Mouse (Mus musculus): ENCODE measurements around the gene Dpp7. TPM values are rescaled to one million over a fixed set of nuclear protein-coding genes. Genes with fewer than 3 reads are reported as not detected.

The Dpp7 gene
- polyA plus RNA-seq, 1 experiment from 2014 or later, result 28.5 TPM

GRCm38 (mm10) chr2:25394281-25395221 lies 38.4 kb upstream of the Dpp7 start:
- H3K27ac ChIP-seq, result no peak overlapping the region
- DNase-seq (ENCODE audit: low spot score), result peak; percentile 64

GRCm38 (mm10) chr2:25391266-25391665 lies 35.1 kb upstream of the Dpp7 start:
- TF ChIP-seq CTCF (IDR thresholded peaks at IDR 0.05; ENCODE audit: low read depth), result no peak

More at GRCm38 (mm10) chr2:25394281-25395221, 38.4 kb upstream of the Dpp7 start:
- no peak for TF ChIP-seq CTCF (IDR thresholded peaks at IDR 0.05; ENCODE audit: low read depth)
- Histone ChIP-seq H3K27me3 (ENCODE audit: insufficient read depth, low read length) (0 out of 2 replicates have a peak, but pooled peaks cover 4% of the 10 kb centered on the region), H3K36me3 (ENCODE audit: insufficient read depth, low read length) (no peaks in the 10 kb centered on the region), H3K4me1 (replicated peaks; ENCODE audit: insufficient read depth, low read length) (0 out of 2 replicates have a peak, but pooled peaks cover 4% of the 10 kb centered on the region), H3K4me3 (replicated peaks; ENCODE audit: low read depth, low read length) (no peak overlapping the region), H3K4me2 (ENCODE audit: low read length) (no peak overlapping the region), H3K9ac (ENCODE audit: low read depth, low read length) (no peak overlapping the region), H3K9me3 (replicated peaks; ENCODE audit: low read length) (no peaks in the 10 kb centered on the region)
- 36% methylated on average over 3 of the region's 3 CpGs for whole genome bisulfite sequencing
- ATAC-seq (replicated peaks; ENCODE audit: low FRiP score, low read depth), result no peak

DNA sequence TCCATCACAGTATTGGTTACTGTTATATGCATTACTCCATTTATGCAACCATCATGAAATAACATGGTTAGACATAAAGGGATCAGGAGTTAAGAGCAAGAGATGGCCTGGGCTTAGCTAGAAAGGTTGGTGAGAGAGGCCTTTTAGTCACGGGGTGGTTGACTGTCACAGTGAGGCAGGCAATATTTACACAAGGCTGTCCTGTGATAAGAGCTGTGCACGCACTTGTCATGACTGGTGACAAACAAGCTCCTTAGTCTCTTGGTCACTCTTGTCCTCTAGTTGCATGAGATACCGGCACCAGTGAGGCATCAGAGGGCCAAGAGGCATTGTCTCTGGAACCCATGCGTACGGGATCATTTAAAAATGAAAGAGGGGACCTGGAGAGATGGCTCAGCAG lies 28.3 kb upstream of the Dpp7 start:
- no peak for DNase-seq (ENCODE audit: low spot score)
- Histone ChIP-seq H3K4me1 (replicated peaks; ENCODE audit: insufficient read depth, low read length) (no peaks in the 10 kb centered on the region), H3K27ac (no peak overlapping the region), H3K27me3 (ENCODE audit: insufficient read depth, low read length) (no peaks in the 10 kb centered on the region), H3K36me3 (ENCODE audit: insufficient read depth, low read length) (no peaks in the 10 kb centered on the region), H3K9me3 (replicated peaks; ENCODE audit: low read length) (no peaks in the 10 kb centered on the region), H3K9ac (ENCODE audit: low read depth, low read length) (no peak overlapping the region), H3K4me2 (ENCODE audit: low read length) (no peak overlapping the region), H3K4me3 (replicated peaks; ENCODE audit: low read depth, low read length) (no peak overlapping the region)
- TF ChIP-seq CTCF (IDR thresholded peaks at IDR 0.05; ENCODE audit: low read depth), result no peak
- no peak for ATAC-seq (replicated peaks; ENCODE audit: low FRiP score, low read depth)
- 79% methylated on average over 5 of the region's 5 CpGs for WGBS

More at GRCm38 (mm10) chr2:25391266-25391665, 35.1 kb upstream of the Dpp7 start:
- Histone ChIP-seq H3K9me3 (replicated peaks; ENCODE audit: low read length) (no peaks in the 10 kb centered on the region), H3K4me3 (replicated peaks; ENCODE audit: low read depth, low read length) (no peak overlapping the region), H3K36me3 (ENCODE audit: insufficient read depth, low read length) (no peaks in the 10 kb centered on the region), H3K9ac (ENCODE audit: low read depth, low read length) (no peak overlapping the region), H3K4me1 (replicated peaks; ENCODE audit: insufficient read depth, low read length) (0 out of 2 replicates have a peak, but pooled peaks cover 4% of the 10 kb centered on the region), H3K27ac (no peak overlapping the region), H3K4me2 (ENCODE audit: low read length) (no peak overlapping the region), H3K27me3 (ENCODE audit: insufficient read depth, low read length) (no peaks in the 10 kb centered on the region)
- DNase-seq (ENCODE audit: low spot score) (no peak), ATAC-seq (replicated peaks; ENCODE audit: low FRiP score, low read depth) (no peak)
- 69% methylated on average over 5 of the region's 5 CpGs for WGBS

- no peak overlapping the region for H3K4me2 ChIP-seq (ENCODE audit: low read length)
- H3K4me3 ChIP-seq (replicated peaks; ENCODE audit: low read depth, low read length), result no peak overlapping the region
- H3K27me3 ChIP-seq (ENCODE audit: insufficient read depth, low read length), result no peaks in the 10 kb centered on the region
- WGBS, result 58% methylated on average over 4 of the region's 4 CpGs
- no peak overlapping the region for H3K27ac ChIP-seq
- DNase-seq (ENCODE audit: low spot score) (peak; percentile 77), ATAC-seq (replicated peaks; ENCODE audit: low FRiP score, low read depth) (no peak)
- no peaks in the 10 kb centered on the region for H3K36me3 ChIP-seq (ENCODE audit: insufficient read depth, low read length)
- TF ChIP-seq CTCF (IDR thresholded peaks at IDR 0.05; ENCODE audit: low read depth), result peak; percentile 82
- no peaks in the 10 kb centered on the region for H3K9me3 ChIP-seq (replicated peaks; ENCODE audit: low read length)
- H3K4me1 ChIP-seq (replicated peaks; ENCODE audit: insufficient read depth, low read length), result peaks cover 12% of the 10 kb centered on the region
- no peak overlapping the region for H3K9ac ChIP-seq (ENCODE audit: low read depth, low read length)
These were observed 20.4 kb upstream of the Dpp7 start for GRCm38 (mm10) chr2:25376589-25376988.

GRCm38 (mm10) chr2:25373431-25373830 lies 17.3 kb upstream of the Dpp7 start:
- no peak for DNase-seq (ENCODE audit: low spot score)
- H3K9ac ChIP-seq (ENCODE audit: low read depth, low read length), result peak overlapping the region; percentile 61; the same call in 1 of the 2 replicates
- H3K4me3 ChIP-seq (replicated peaks; ENCODE audit: low read depth, low read length), result peak overlapping the region; percentile 66
- H3K27ac ChIP-seq, result no peak overlapping the region
- H3K36me3 ChIP-seq (ENCODE audit: insufficient read depth, low read length), result no peaks in the 10 kb centered on the region
- H3K4me1 ChIP-seq (replicated peaks; ENCODE audit: insufficient read depth, low read length), result peaks cover 12% of the 10 kb centered on the region
- TF ChIP-seq CTCF (IDR thresholded peaks at IDR 0.05; ENCODE audit: low read depth), result no peak
- H3K4me2 ChIP-seq (ENCODE audit: low read length), result peak overlapping the region; percentile 98
- no peaks in the 10 kb centered on the region for H3K27me3 ChIP-seq (ENCODE audit: insufficient read depth, low read length)
- no peaks in the 10 kb centered on the region for H3K9me3 ChIP-seq (replicated peaks; ENCODE audit: low read length)
- WGBS, result 33% methylated on average over 2 of the region's 2 CpGs
- ATAC-seq (replicated peaks; ENCODE audit: low FRiP score, low read depth), result no peak

GRCm38 (mm10) chr2:25372644-25373391 lies 16.7 kb upstream of the Dpp7 start:
- Histone ChIP-seq H3K27me3 (ENCODE audit: insufficient read depth, low read length) (no peaks in the 10 kb centered on the region), H3K4me3 (replicated peaks; ENCODE audit: low read depth, low read length) (peak overlapping the region; percentile 66), H3K4me1 (replicated peaks; ENCODE audit: insufficient read depth, low read length) (peaks cover 12% of the 10 kb centered on the region), H3K9me3 (replicated peaks; ENCODE audit: low read length) (no peaks in the 10 kb centered on the region), H3K9ac (ENCODE audit: low read depth, low read length) (peak overlapping the region; percentile 61), H3K27ac (no peak overlapping the region), H3K36me3 (ENCODE audit: insufficient read depth, low read length) (no peaks in the 10 kb centered on the region), H3K4me2 (ENCODE audit: low read length) (peak overlapping the region; percentile 98)
- 3% methylated on average over 42 of the region's 42 CpGs for whole genome bisulfite sequencing
- no peak; the same call in 1 of the 2 replicates for ATAC-seq (replicated peaks; ENCODE audit: low FRiP score, low read depth)
- DNase-seq (ENCODE audit: low spot score), result no peak
- no peak for TF ChIP-seq CTCF (IDR thresholded peaks at IDR 0.05; ENCODE audit: low read depth)

All from kidney, postnatal 0 days (tissue).